Mouse (Mus musculus): ENCODE results near the gene Phb2. TPM values are rescaled to one million over a fixed set of nuclear protein-coding genes. Genes with fewer than 3 reads are reported as not detected.

The Phb2 gene
- polyA plus RNA-seq, 1 experiment, result 104 TPM

DNA sequence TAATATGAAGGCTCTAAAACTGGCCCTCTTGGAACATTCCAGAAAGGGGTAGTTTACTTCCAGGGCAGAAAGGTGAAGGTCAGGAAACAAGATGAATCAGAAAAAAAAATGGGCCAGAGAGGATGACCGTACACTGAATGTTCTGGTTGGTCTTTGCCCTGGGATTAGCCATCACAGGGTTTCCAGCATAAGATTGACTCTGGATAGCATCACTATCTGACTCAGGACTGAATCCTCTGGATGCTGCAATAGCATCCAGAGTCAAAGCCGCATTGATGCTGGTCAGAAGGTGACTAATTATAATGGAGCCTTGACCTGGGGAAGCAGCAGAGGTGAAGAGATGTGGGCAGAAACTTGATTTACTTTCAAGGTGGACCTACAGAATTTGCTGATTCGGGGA is 23.1 kb upstream of the Phb2 start:
- Histone ChIP-seq H3K27ac (ENCODE audit: insufficient read depth, low read length) (no peak overlapping the region), H3K4me1 (ENCODE audit: control insufficient read depth, insufficient read depth, low read length) (peaks cover 6% of the 10 kb centered on the region), H3K4me3 (ENCODE audit: insufficient read depth, low read length) (no peak overlapping the region)
- TF ChIP-seq CTCF (IDR thresholded peaks at IDR 0.05; ENCODE audit: extremely low read depth, insufficient read depth, low read length) (no peak), POLR2A (IDR thresholded peaks at IDR 0.05; ENCODE audit: extremely low read depth, insufficient read depth, low read length) (no peak)

DNA sequence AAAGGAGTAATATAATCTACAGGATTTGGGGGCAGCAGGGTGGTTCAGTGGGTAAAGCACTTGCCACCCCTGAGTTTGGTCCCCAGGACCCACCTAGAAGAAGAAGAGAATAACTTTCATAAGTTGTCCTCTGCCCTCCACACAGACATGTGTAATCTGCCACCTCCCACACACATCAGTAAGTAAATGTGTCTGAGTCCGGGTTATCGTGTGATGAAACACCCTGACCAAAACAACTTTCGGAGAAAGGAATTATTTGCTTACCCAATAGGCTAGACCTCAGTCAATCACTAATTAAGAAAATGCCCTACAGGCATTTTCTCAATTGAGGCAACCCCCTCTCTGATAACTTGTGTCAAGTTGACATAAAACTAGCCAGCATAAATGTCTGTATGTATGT is 21.6 kb upstream of the Phb2 start:
- no peak overlapping the region for H3K27ac ChIP-seq (ENCODE audit: insufficient read depth, low read length)
- peaks cover 8% of the 10 kb centered on the region for H3K4me1 ChIP-seq (ENCODE audit: control insufficient read depth, insufficient read depth, low read length)
- H3K4me3 ChIP-seq (ENCODE audit: insufficient read depth, low read length), result no peak overlapping the region
- TF ChIP-seq POLR2A (IDR thresholded peaks at IDR 0.05; ENCODE audit: extremely low read depth, insufficient read depth, low read length) (no peak), CTCF (IDR thresholded peaks at IDR 0.05; ENCODE audit: extremely low read depth, insufficient read depth, low read length) (no peak)

DNA sequence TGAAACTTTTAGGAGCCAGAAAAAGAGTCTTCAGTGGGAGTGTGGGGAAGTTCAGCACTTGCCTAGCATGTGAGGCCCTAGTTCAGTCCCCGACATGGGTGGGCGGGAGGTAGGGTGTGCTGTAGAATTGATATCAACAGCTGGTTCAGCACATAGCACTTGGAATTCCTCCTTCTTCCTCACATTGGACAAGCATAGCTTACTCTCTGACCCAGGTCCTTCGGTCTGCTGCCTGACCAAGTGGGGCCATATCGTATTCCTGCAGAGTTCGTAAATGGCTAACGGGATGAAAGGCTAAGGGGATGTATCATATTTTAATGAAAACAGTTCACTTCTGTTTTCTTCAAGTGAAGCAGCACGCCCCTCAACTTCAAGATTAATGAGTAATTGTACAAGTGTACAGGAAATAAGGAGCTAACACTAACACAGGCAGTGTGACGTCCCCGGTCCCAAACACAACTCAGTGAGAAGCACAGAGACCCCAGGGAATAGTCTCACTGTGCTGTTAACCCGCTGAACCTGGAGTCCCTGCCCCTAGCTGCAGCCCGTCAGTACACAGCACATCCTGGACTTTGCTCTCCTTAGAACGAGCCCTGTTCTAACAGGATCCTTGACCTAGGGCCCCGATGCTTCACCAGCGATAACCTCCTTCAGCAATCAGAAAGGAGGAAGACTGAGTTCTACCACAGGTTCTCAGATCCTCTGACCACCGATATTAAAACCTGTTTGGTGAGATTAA is 18.7 kb upstream of the Phb2 start:
- Histone ChIP-seq H3K27ac (ENCODE audit: insufficient read depth, low read length) (peak overlapping the region; percentile 45), H3K4me3 (ENCODE audit: insufficient read depth, low read length) (no peak overlapping the region)
- TF ChIP-seq POLR2A (IDR thresholded peaks at IDR 0.05; ENCODE audit: extremely low read depth, insufficient read depth, low read length) (no peak), CTCF (IDR thresholded peaks at IDR 0.05; ENCODE audit: extremely low read depth, insufficient read depth, low read length) (no peak)

DNA sequence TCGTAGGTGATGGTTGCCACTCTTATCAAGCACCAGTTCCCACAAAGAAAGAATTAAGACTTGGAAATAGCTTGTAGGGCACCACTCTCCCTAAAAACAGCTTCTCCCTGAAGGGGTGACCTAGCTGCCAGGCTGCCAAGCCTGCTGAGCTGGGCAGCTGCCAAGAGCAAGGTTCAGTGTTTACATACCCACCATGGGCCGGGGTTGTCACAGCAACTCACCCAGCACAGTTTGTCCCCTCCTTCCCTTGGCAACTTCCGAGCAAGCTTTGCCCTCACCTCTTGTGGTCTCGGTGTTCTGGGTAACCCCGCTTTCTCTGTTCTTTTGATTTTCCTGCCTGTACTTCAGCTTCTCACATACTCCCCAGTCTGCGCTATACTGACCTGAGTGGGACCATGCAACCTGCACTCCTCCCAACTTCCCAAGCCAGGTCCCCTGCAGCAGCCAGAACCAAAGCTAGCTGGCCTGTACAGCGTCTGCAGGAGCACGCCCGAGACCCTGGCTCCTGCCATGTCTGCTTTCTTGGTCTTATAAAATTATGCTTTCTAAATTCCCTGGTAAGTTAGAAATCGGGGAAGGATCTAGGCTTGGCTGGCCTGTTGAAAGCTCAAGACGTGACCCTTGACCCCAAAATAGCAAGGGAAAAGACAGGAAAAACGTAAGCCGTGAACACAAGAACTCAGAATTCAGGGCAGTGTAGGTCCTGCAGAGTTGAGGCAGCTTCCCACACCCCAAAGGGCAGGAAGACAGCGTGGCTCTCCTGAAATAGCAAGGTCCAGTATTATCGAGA is 17.8 kb upstream of the Phb2 start:
- Histone ChIP-seq H3K4me1 (ENCODE audit: control insufficient read depth, insufficient read depth, low read length) (peaks cover 8% of the 10 kb centered on the region), H3K27ac (ENCODE audit: insufficient read depth, low read length) (peak overlapping the region; percentile 45; the same call in 1 of the 2 replicates), H3K4me3 (ENCODE audit: insufficient read depth, low read length) (no peak overlapping the region)
- TF ChIP-seq CTCF (IDR thresholded peaks at IDR 0.05; ENCODE audit: extremely low read depth, insufficient read depth, low read length) (no peak), POLR2A (IDR thresholded peaks at IDR 0.05; ENCODE audit: extremely low read depth, insufficient read depth, low read length) (no peak)

More for the DNA sequence above, 18.7 kb upstream of the Phb2 start:
- H3K4me1 ChIP-seq (ENCODE audit: control insufficient read depth, insufficient read depth, low read length), result peaks cover 8% of the 10 kb centered on the region

DNA sequence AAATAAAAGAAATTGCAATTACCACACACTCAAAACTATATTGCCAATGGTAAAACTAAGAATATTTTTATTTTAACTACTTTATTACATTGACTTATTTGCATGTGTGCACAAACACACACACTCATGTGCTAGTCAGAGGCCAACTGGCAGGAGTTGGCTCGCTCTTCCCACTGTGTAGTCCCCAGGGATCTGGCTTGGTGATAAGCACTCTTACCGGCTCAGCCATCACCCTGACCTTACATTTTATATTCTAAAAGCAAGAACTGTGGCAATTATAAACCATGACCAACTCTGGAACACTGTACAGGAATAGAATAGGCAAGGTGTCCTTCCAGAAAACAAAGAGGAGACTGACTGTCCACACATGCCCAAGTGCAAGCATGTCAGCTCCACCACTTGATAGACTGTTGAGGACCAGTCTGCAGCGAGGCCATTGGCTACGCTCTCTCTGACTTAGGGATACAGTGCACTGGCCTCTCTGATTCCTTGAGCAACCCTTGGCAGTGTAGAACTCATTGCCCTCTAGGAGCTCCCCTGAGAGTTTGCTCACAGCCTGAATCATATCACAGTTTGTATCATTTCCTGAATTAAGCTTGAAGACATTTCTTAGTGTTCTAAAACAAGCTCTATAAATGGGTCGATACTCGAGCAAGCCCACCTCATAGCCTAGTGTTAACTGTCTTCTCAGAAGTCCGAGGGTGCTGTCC is 15.5 kb upstream of the Phb2 start:
- Histone ChIP-seq H3K4me3 (ENCODE audit: insufficient read depth, low read length) (no peak overlapping the region), H3K4me1 (ENCODE audit: control insufficient read depth, insufficient read depth, low read length) (peaks cover 10% of the 10 kb centered on the region), H3K27ac (ENCODE audit: insufficient read depth, low read length) (no peak overlapping the region)
- no peak for TF ChIP-seq CTCF (IDR thresholded peaks at IDR 0.05; ENCODE audit: extremely low read depth, insufficient read depth, low read length)
- TF ChIP-seq POLR2A (IDR thresholded peaks at IDR 0.05; ENCODE audit: extremely low read depth, insufficient read depth, low read length), result no peak

DNA sequence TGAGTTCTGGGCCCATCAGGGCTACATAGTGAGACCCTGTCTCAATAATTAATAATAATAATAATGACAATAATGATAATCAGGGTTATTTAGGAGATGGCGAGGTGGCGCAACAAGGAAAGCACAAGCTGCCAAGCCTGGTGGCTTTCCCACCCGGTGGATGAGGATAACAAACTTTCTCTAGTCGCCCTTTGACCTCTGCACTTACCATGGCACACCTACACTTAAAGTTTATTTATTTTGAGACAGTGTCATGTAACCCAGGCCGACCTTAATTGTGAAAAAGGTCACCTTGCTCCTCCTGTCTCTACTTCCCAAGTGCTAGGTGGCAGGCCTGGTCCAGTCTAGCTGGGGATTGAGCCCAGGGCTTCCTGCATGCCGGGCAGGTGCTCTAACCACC is 13.4 kb upstream of the Phb2 start:
- no peak for TF ChIP-seq POLR2A (IDR thresholded peaks at IDR 0.05; ENCODE audit: extremely low read depth, insufficient read depth, low read length)
- TF ChIP-seq CTCF (IDR thresholded peaks at IDR 0.05; ENCODE audit: extremely low read depth, insufficient read depth, low read length), result no peak
- Histone ChIP-seq H3K27ac (ENCODE audit: insufficient read depth, low read length) (no peak overlapping the region), H3K4me3 (ENCODE audit: insufficient read depth, low read length) (no peak overlapping the region), H3K4me1 (ENCODE audit: control insufficient read depth, insufficient read depth, low read length) (peaks cover 6% of the 10 kb centered on the region)

DNA sequence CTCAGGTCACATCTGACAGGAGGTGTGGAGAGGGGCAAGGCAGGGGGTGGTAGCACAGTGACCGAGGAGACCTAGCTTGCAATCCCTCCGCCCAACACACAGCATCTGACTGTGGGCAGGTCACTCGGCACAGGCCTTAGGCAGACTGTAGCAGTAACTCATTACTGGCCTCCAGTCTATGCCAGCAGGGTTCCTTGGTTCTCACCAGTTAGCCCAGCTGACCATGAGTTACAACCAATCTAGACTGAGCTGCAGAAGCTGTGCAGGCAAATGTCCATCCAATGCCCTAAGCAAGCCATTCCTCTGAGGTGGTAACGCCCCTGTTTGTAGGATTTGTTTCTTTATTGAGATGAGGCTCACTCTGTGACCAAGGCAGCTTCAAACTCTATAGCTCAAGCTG is 12.8 kb upstream of the Phb2 start:
- H3K4me1 ChIP-seq (ENCODE audit: control insufficient read depth, insufficient read depth, low read length), result peaks cover 3% of the 10 kb centered on the region
- no peak overlapping the region for H3K27ac ChIP-seq (ENCODE audit: insufficient read depth, low read length)
- TF ChIP-seq POLR2A (IDR thresholded peaks at IDR 0.05; ENCODE audit: extremely low read depth, insufficient read depth, low read length), result no peak
- TF ChIP-seq CTCF (IDR thresholded peaks at IDR 0.05; ENCODE audit: extremely low read depth, insufficient read depth, low read length), result no peak
- H3K4me3 ChIP-seq (ENCODE audit: insufficient read depth, low read length), result no peak overlapping the region

DNA sequence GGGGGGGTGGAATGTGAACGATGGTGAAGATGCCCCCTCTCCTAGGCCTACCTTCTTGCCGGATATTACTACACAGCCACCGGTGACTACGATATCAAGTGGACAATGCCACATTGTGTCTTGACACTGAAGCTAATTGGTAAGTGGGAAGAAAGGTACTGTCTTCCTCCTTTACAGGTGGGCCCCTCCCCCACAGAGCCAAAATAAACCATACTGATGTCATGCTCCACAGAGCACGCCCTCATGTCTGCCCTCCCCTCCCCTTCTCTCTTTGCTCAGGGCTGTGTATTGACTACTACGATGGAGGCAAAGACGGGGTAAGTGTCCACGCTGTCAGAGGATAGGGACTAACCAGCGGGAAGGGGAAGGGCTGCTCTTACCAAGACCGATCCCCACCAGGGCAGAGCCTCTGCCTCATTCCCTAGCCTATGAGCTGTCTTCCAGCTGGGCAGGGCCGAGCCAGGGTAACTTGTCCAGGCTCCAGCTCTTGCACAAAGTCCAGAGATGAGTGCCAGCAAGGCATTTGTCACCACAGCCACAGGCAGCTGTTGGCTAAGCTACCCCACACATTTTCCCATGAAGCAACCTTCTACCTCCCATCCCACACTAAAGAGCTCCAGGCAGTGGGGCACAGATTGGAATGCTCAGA is 12.1 kb upstream of the Phb2 start:
- H3K4me3 ChIP-seq (ENCODE audit: insufficient read depth, low read length), result no peak overlapping the region
- TF ChIP-seq CTCF (IDR thresholded peaks at IDR 0.05; ENCODE audit: extremely low read depth, insufficient read depth, low read length) (no peak), POLR2A (IDR thresholded peaks at IDR 0.05; ENCODE audit: extremely low read depth, insufficient read depth, low read length) (no peak)
- H3K27ac ChIP-seq (ENCODE audit: insufficient read depth, low read length), result peak overlapping the region; percentile 2; the same call in 1 of the 2 replicates
- H3K4me1 ChIP-seq (ENCODE audit: control insufficient read depth, insufficient read depth, low read length), result peaks cover 2% of the 10 kb centered on the region

DNA sequence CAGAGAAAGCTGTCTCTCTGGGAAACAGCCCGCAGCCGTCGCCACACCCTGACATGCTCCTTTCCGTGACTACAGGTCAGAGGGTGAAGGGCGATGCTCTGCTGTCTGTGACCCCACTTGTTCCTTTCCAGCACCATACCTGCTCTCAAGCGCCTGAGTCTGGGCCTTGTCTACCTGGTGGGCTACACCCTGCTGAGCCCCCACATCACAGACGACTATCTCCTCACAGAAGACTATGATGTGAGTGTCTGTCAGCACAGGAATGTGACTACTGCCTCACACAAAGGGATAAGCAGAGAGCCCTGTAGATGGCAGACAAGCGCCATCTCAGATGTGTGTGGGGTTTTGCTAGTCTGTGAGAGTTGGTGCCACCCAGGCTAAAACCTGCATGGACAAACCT is 10.8 kb upstream of the Phb2 start:
- Histone ChIP-seq H3K4me3 (ENCODE audit: insufficient read depth, low read length) (no peak overlapping the region), H3K4me1 (ENCODE audit: control insufficient read depth, insufficient read depth, low read length) (peaks cover 3% of the 10 kb centered on the region), H3K27ac (ENCODE audit: insufficient read depth, low read length) (no peak overlapping the region)
- no peak for TF ChIP-seq CTCF (IDR thresholded peaks at IDR 0.05; ENCODE audit: extremely low read depth, insufficient read depth, low read length)
- TF ChIP-seq POLR2A (IDR thresholded peaks at IDR 0.05; ENCODE audit: extremely low read depth, insufficient read depth, low read length), result no peak

Measured in cortical plate, adult 2 months (tissue).